Mouse (Mus musculus) liver, embryonic 12.5 days (tissue): ENCODE measurements around the gene Hist1h2ac. TPM values are rescaled to one million over a fixed set of nuclear protein-coding genes. Genes with fewer than 3 reads are reported as not detected.
"Not testable (repeated sequence)": the region's sequence is repeated elsewhere in the genome, so short reads cannot be mapped to it uniquely, and the experiment has no call there.

ENCODE experiments used
- ATAC-seq: fragments of 200-750 bp; cut with Nextera tagmentation; 2 replicates; pipeline ENCODE4 v1.8.0; 2017; ENCODE audit warnings: moderate number of reproducible peaks, mild to moderate bottlenecking, moderate library complexity
- H3K27ac ChIP-seq: fragments of 300-500 bp; sonication (generic); 2 replicates; pipeline ENCODE4 v1.5.1; 2016; ENCODE audit warnings: mild to moderate bottlenecking
- H3K27me3 ChIP-seq: fragments of 300-500 bp; sonication (generic); replicated peaks from 2 replicates; pipeline ENCODE4 v1.6.1; 2016; ENCODE audit warnings: mild to moderate bottlenecking, moderate library complexity
- H3K36me3 ChIP-seq: fragments of 300-500 bp; sonication (generic); 2 replicates; pipeline ENCODE4 v1.6.1; 2016; ENCODE audit warnings: mild to moderate bottlenecking, moderate library complexity
- H3K4me1 ChIP-seq: fragments of 300-500 bp; sonication (generic); 2 replicates; pipeline ENCODE4 v1.6.1; 2016
- H3K4me2 ChIP-seq: fragments of 300-500 bp; sonication (generic); 2 replicates; pipeline ENCODE4 v1.6.1; 2016; ENCODE audit warnings: mild to moderate bottlenecking, moderate library complexity
- H3K4me3 ChIP-seq: fragments of 300-500 bp; sonication (generic); 2 replicates; pipeline ENCODE4 v1.5.1; 2016; ENCODE audit warnings: mild to moderate bottlenecking, moderate library complexity
- H3K9ac ChIP-seq: fragments of 300-500 bp; sonication (generic); 2 replicates; pipeline ENCODE4 v1.6.1; 2016; ENCODE audit warnings: mild to moderate bottlenecking, moderate library complexity
- H3K9me3 ChIP-seq: fragments of 300-500 bp; sonication (generic); replicated peaks from 2 replicates; pipeline ENCODE4 v1.6.1; 2016; ENCODE audit warnings: mild to moderate bottlenecking, moderate library complexity
- WGBS: fragments of 180-500 bp; shearing (Covaris S2); methylation state at CpG from one replicate; pipeline ENCODE4 v1.1.7; 2016; ENCODE audit not compliant: insufficient replicate concordance; 5-methylcytosine and 5-hydroxymethylcytosine counted together
- microRNA-seq: library from miRNA; unstranded; fragments of <30 nt; microRNA quantifications from one replicate; pipeline ENCODE4, GENCODE M21; 2017
- polyA plus RNA-seq: library from polyadenylated mRNA; unstranded; fragments of >200 nt; fragmentation: Nextera tagmentation; extraction: Ambion mirVana; gene quantifications from 2 replicates; pipeline ENCODE4 v1.2.1, GENCODE M21; 2016

Hist1h2ac gene
- polyA plus RNA-seq, 1 experiment from 2014 or later = 0.91 TPM

GRCm38 (mm10) chr13:23685966-23686365, 2.2 kb upstream of the Hist1h2ac start:
- Histone ChIP-seq H3K9me3 (no peaks in the 10 kb centered on the region), H3K36me3 (peaks cover 4% of the 10 kb centered on the region; the same call in 1 of the 2 replicates), H3K4me1 (peaks cover 61% of the 10 kb centered on the region), H3K9ac (peak overlapping the region; percentile 82), H3K4me3 (peak overlapping the region; percentile 60), H3K27me3 (no peaks in the 10 kb centered on the region), H3K27ac (peak overlapping the region; percentile 99), H3K4me2 (peak overlapping the region; percentile 78)
- WGBS = 61% methylated on average over 4 of the region's 4 CpGs
- ATAC-seq = no peak

DNA sequence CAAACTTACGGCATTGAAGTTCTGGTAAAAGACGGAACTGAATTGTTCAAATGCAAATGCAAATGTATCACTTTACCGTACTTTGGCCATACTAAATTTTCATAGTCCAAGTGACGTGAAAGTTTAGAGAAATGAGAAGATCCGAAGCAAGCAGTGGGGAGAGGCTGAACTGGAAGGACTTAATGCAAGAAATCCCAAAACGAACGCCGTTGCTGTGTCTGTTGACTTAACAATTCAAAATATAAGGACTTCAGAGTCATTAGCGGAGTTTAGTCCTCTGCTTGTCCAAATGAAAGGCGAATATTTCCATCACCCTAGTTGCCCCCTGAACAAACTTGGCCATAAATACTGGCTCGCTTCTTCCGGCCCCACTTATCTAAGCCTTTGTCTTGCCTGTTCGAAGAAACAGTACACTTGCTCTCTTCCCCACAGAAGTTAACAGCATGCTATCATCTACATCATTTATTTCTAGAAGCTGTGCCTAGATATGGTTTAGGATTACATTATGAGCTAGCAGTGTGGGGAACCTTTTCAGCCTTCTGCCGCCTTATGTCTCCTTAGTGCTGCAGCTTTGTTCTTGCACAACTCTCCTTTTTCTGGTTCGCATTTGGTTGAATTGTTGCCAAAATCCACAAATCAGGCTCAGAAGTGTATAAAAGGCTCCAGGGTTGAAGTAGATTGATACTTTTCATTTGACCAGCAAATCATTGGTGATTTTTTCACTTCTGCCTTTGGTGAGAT, 1.5 kb upstream of the Hist1h2ac start:
- Histone ChIP-seq H3K36me3 (no peaks in the 10 kb centered on the region), H3K9ac (peak overlapping the region; percentile 82), H3K9me3 (no peaks in the 10 kb centered on the region), H3K4me2 (peak overlapping the region; percentile 78), H3K27me3 (no peaks in the 10 kb centered on the region), H3K27ac (peak overlapping the region; percentile 99), H3K4me3 (peak overlapping the region; percentile 60), H3K4me1 (peaks cover 61% of the 10 kb centered on the region)
- WGBS = 7% methylated on average over 15 of the region's 15 CpGs
- no peak for ATAC-seq

GRCm38 (mm10) chr13:23684295-23684945, 672 bp upstream of the Hist1h2ac start:
- H3K36me3 ChIP-seq, H3K9me3 ChIP-seq, H3K27me3 ChIP-seq: not testable (repeated sequence)
- under 1% methylated on average over 16 of the region's 37 CpGs for WGBS
- peak overlapping the region; percentile 78 for H3K4me2 ChIP-seq
- peak overlapping the region; percentile 99 for H3K27ac ChIP-seq
- peak; percentile 41 for ATAC-seq
- peaks cover 64% of the 10 kb centered on the region for H3K4me1 ChIP-seq
- H3K9ac ChIP-seq = peak overlapping the region; percentile 82
- H3K4me3 ChIP-seq = peak overlapping the region; percentile 60

GRCm38 (mm10) chr13:23682947-23683754, 597 bp downstream of the Hist1h2ac start:
- peak overlapping the region; percentile 97 for H3K27ac ChIP-seq
- ATAC-seq, H3K27me3 ChIP-seq, H3K9me3 ChIP-seq, H3K36me3 ChIP-seq: not testable (repeated sequence)
- H3K4me3 ChIP-seq = peak overlapping the region; percentile 51
- H3K4me2 ChIP-seq = peak overlapping the region; percentile 75
- peaks cover 54% of the 10 kb centered on the region for H3K4me1 ChIP-seq
- WGBS = 7% methylated on average over 16 of the region's 30 CpGs
- H3K9ac ChIP-seq = peak overlapping the region; percentile 76

- ATAC-seq = no peak
- Histone ChIP-seq H3K27me3 (no peaks in the 10 kb centered on the region), H3K36me3 (no peaks in the 10 kb centered on the region), H3K9me3 (no peaks in the 10 kb centered on the region), H3K4me3 (peak overlapping the region; percentile 51), H3K27ac (peak overlapping the region; percentile 97), H3K4me1 (peaks cover 52% of the 10 kb centered on the region), H3K9ac (peak overlapping the region; percentile 76), H3K4me2 (peak overlapping the region; percentile 75)
- 12% methylated on average over 1 of the region's 1 CpGs for WGBS
Observed at GRCm38 (mm10) chr13:23682623-23682946, 1.2 kb downstream of the Hist1h2ac start.

- ATAC-seq = no peak
- Histone ChIP-seq H3K36me3 (no peaks in the 10 kb centered on the region), H3K9me3 (no peaks in the 10 kb centered on the region), H3K4me2 (peak overlapping the region; percentile 75), H3K27ac (peak overlapping the region; percentile 97), H3K4me1 (peaks cover 47% of the 10 kb centered on the region), H3K4me3 (peak overlapping the region; percentile 51), H3K27me3 (no peaks in the 10 kb centered on the region), H3K9ac (peak overlapping the region; percentile 76)
- 71% methylated on average over 6 of the region's 6 CpGs for WGBS
Observed at GRCm38 (mm10) chr13:23681990-23682582, 1.7 kb downstream of the Hist1h2ac start.

GRCm38 (mm10) chr13:23662536-23662935, 21.2 kb downstream of the Hist1h2ac start:
- Histone ChIP-seq H3K9ac (no peak overlapping the region), H3K9me3 (no peaks in the 10 kb centered on the region), H3K27me3 (peaks cover 14% of the 10 kb centered on the region; the same call in 1 of the 2 replicates), H3K36me3 (no peaks in the 10 kb centered on the region), H3K27ac (no peak overlapping the region), H3K4me2 (no peak overlapping the region), H3K4me3 (no peak overlapping the region), H3K4me1 (no peaks in the 10 kb centered on the region)
- 72% methylated on average over 3 of the region's 3 CpGs for WGBS
- ATAC-seq = no peak

- no peak overlapping the region for H3K4me2 ChIP-seq
- H3K27ac ChIP-seq = no peak overlapping the region
- no peaks in the 10 kb centered on the region for H3K36me3 ChIP-seq
- 50% methylated on average over 6 of the region's 6 CpGs for WGBS
- ATAC-seq = no peak
- H3K4me1 ChIP-seq = no peaks in the 10 kb centered on the region
- H3K27me3 ChIP-seq = peaks cover 7% of the 10 kb centered on the region; the same call in 1 of the 2 replicates
- no peaks in the 10 kb centered on the region for H3K9me3 ChIP-seq
- H3K4me3 ChIP-seq = no peak overlapping the region
- no peak overlapping the region for H3K9ac ChIP-seq
Observed at GRCm38 (mm10) chr13:23659636-23660366, 23.9 kb downstream of the Hist1h2ac start.

Small RNA genes within 50 kb of the gene (microRNA-seq; reads per million reads assigned to microRNA genes)
- not detected for gene Gm44350

Other genes with a start within 250 kb of the Hist1h2ac start
- 1.9 and 2.5 TPM in 2 replicates for gene Btn1a1, start 218.0 kb downstream of the Hist1h2ac start, polyA plus RNA-seq
- 0.07 TPM in 1 of 2 replicates, not detected in the other for gene Btn2a2, start 195.1 kb downstream of the Hist1h2ac start, polyA plus RNA-seq
- 4.4 and 4.7 TPM in 2 replicates for gene Hist1h4h, start 152.9 kb downstream of the Hist1h2ac start, polyA plus RNA-seq
- gene Hist1h2af, start 150.0 kb downstream of the Hist1h2ac start, polyA plus RNA-seq = 7.8 and 13.9 TPM in 2 replicates
- gene Hist1h3g, start 148.5 kb downstream of the Hist1h2ac start, polyA plus RNA-seq = 12.9 and 16.3 TPM in 2 replicates
- gene Hist1h2bh, start 140.6 kb downstream of the Hist1h2ac start, polyA plus RNA-seq = 1.4 and 1.5 TPM in 2 replicates
- 1.3 and 1.6 TPM in 2 replicates for gene Hist1h3f, start 139.9 kb downstream of the Hist1h2ac start, polyA plus RNA-seq
- gene Hist1h4f, start 132.3 kb downstream of the Hist1h2ac start, polyA plus RNA-seq = 1.1 and 1.6 TPM in 2 replicates
- gene Hist1h1d, start 130.7 kb downstream of the Hist1h2ac start, polyA plus RNA-seq = 0.89 and 0.93 TPM in 2 replicates
- gene Hist1h3e, start 121.6 kb downstream of the Hist1h2ac start, polyA plus RNA-seq = 4.9 and 6.2 TPM in 2 replicates
- gene Hist1h2ae, start 112.7 kb downstream of the Hist1h2ac start, polyA plus RNA-seq = 106 and 109 TPM in 2 replicates
- gene Hist1h2bg, start 112.6 kb downstream of the Hist1h2ac start, polyA plus RNA-seq = 10.7 and 14.4 TPM in 2 replicates
- gene Hist1h2bf, start 109.8 kb downstream of the Hist1h2ac start, polyA plus RNA-seq = 7.1 and 9.9 TPM in 2 replicates
- gene Hist1h2ad, start 109.6 kb downstream of the Hist1h2ac start, polyA plus RNA-seq = 1.2 and 3.1 TPM in 2 replicates
- 5.3 and 6.2 TPM in 2 replicates for gene Hist1h3d, start 108.2 kb downstream of the Hist1h2ac start, polyA plus RNA-seq
- 128 and 134 TPM in 2 replicates for gene Hist1h4d, start 102.3 kb downstream of the Hist1h2ac start, polyA plus RNA-seq
- 2.1 and 2.2 TPM in 2 replicates for gene Hist1h2be, start 62.8 kb downstream of the Hist1h2ac start, polyA plus RNA-seq
- gene Hist1h1e, start 61.4 kb downstream of the Hist1h2ac start, polyA plus RNA-seq = 26.5 and 27.9 TPM in 2 replicates
- 75.3 and 75.6 TPM in 2 replicates for gene Hist1h2bc, start 251 bp upstream of the Hist1h2ac start, polyA plus RNA-seq
- gene Hist1h1t, start 11.9 kb upstream of the Hist1h2ac start, polyA plus RNA-seq = not detected in 2 replicates
- gene Hist1h4c, start 14.5 kb upstream of the Hist1h2ac start, polyA plus RNA-seq = 8.6 and 11.6 TPM in 2 replicates
- gene Hfe, start 26.9 kb upstream of the Hist1h2ac start, polyA plus RNA-seq = 4.9 and 5.7 TPM in 2 replicates
- gene Hist1h1c, start 54.9 kb upstream of the Hist1h2ac start, polyA plus RNA-seq = 56.9 and 57.2 TPM in 2 replicates
- 4.8 and 6.7 TPM in 2 replicates for gene Hist1h3c, start 61.7 kb upstream of the Hist1h2ac start, polyA plus RNA-seq
- gene Hist1h2bb, start 62.8 kb upstream of the Hist1h2ac start, polyA plus RNA-seq = 4.6 and 5.5 TPM in 2 replicates
- 70.3 TPM in 2 replicates for gene Hist1h2ab, start 67.2 kb upstream of the Hist1h2ac start, polyA plus RNA-seq
- gene Hist1h3b, start 68.3 kb upstream of the Hist1h2ac start, polyA plus RNA-seq = 15.2 and 16.6 TPM in 2 replicates
- 4.5 and 5.7 TPM in 2 replicates for gene Hist1h4b, start 73.1 kb upstream of the Hist1h2ac start, polyA plus RNA-seq
- gene Hist1h4a, start 77.3 kb upstream of the Hist1h2ac start, polyA plus RNA-seq = 0.44 and 0.93 TPM in 2 replicates
- 5.5 and 6.8 TPM in 2 replicates for gene Hist1h3a, start 78.4 kb upstream of the Hist1h2ac start, polyA plus RNA-seq
- 4.9 and 5.8 TPM in 2 replicates for gene Hist1h1a, start 79.7 kb upstream of the Hist1h2ac start, polyA plus RNA-seq
- not detected in 2 replicates for gene Trim38, start 86.0 kb upstream of the Hist1h2ac start, polyA plus RNA-seq
- gene Slc17a2, start 123.0 kb upstream of the Hist1h2ac start, polyA plus RNA-seq = 0.35 and 0.43 TPM in 2 replicates
- gene Slc17a3, start 155.5 kb upstream of the Hist1h2ac start, polyA plus RNA-seq = 0.72 and 0.79 TPM in 2 replicates
- gene Slc17a1, start 183.8 kb upstream of the Hist1h2ac start, polyA plus RNA-seq = not detected in 2 replicates
- gene Slc17a4, start 231.1 kb upstream of the Hist1h2ac start, polyA plus RNA-seq = 0.06 TPM in 1 of 2 replicates, not detected in the other